Mouse (Mus musculus): ENCODE data around the gene Ankrd53. TPM values are rescaled to one million over a fixed set of nuclear protein-coding genes. Genes with fewer than 3 reads are reported as not detected.

Gene Ankrd53
- polyA plus RNA-seq, 1 experiment from 2014 or later = not detected

DNA sequence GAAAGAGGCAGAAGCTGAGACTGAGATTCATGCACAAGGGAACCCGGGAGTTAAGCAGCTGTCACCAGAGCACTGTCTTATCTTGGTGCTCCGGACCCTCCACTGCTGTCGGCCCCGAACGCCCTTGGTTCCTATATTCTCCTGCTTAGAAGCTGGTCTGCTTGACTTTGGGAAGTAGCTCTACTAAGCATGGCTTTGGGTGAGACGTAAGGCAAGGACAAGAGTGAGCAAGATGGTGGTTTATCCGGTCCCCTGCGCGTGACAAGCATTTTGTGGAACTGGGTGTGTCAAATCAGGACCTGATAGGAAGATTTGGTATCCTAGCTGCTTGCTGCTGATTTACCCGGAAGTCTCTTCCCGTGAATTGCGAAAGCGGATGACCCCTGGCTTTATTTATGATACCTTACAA lies 33.1 kb downstream of the Ankrd53 start:
- DNase-seq (ENCODE audit: low spot score) (peak; percentile 77), ATAC-seq (replicated peaks; ENCODE audit: low FRiP score, low TSS enrichment, low read depth) (peak; percentile 34)

DNA sequence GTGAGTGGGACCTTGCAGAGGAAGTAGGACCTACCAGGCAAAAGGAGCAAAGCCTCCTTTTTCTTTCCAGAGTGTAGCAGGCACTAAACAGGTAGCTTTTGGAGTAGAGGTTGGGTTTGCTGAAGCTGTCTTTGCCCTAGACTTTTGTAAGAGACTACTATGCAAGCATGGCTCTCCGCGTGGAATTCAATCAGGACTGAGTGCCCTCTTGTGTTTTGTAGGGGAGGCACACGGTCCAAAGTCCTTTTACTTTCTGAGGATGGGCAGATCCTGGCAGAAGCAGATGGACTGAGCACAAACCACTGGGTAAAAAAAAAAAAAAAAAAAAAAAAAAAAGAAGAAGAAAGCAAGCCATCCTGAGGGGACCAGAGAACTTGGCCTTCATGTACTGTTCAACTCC lies 34.2 kb downstream of the Ankrd53 start:
- no peak overlapping the region for H3K4me3 ChIP-seq (ENCODE audit: low read depth, low read length)
- no peaks in the 10 kb centered on the region for H3K9me3 ChIP-seq (ENCODE audit: control insufficient read depth, low read length)
- H3K4me1 ChIP-seq (replicated peaks; ENCODE audit: control insufficient read depth, insufficient read depth, low read length) = no peaks in the 10 kb centered on the region
- H3K27me3 ChIP-seq (replicated peaks; ENCODE audit: control insufficient read depth, insufficient read depth, low read length) = no peaks in the 10 kb centered on the region
- peaks cover 32% of the 10 kb centered on the region for H3K36me3 ChIP-seq (ENCODE audit: control insufficient read depth, insufficient read depth, low read length)
- WGBS = 59% methylated on average over 3 of the region's 3 CpGs
- H3K27ac ChIP-seq (ENCODE audit: low read depth) = no peak overlapping the region
- no peak overlapping the region for H3K4me2 ChIP-seq (ENCODE audit: low read length)
- DNase-seq (ENCODE audit: low spot score) (no peak), ATAC-seq (replicated peaks; ENCODE audit: low FRiP score, low TSS enrichment, low read depth) (no peak)
- H3K9ac ChIP-seq (ENCODE audit: low read length) = no peak overlapping the region

More for the DNA sequence above, 33.1 kb downstream of the Ankrd53 start:
- H3K9ac ChIP-seq (ENCODE audit: low read length) = peak overlapping the region; percentile 76
- 4% methylated on average over 13 of the region's 13 CpGs for WGBS
- peak overlapping the region; percentile 77 for H3K4me3 ChIP-seq (ENCODE audit: low read depth, low read length)
- peak overlapping the region; percentile 73 for H3K4me2 ChIP-seq (ENCODE audit: low read length)
- no peaks in the 10 kb centered on the region for H3K27me3 ChIP-seq (replicated peaks; ENCODE audit: control insufficient read depth, insufficient read depth, low read length)
- peaks cover 20% of the 10 kb centered on the region for H3K36me3 ChIP-seq (ENCODE audit: control insufficient read depth, insufficient read depth, low read length)
- H3K9me3 ChIP-seq (ENCODE audit: control insufficient read depth, low read length) = no peaks in the 10 kb centered on the region
- no peaks in the 10 kb centered on the region for H3K4me1 ChIP-seq (replicated peaks; ENCODE audit: control insufficient read depth, insufficient read depth, low read length)
- H3K27ac ChIP-seq (ENCODE audit: low read depth) = peak overlapping the region; percentile 96

DNA sequence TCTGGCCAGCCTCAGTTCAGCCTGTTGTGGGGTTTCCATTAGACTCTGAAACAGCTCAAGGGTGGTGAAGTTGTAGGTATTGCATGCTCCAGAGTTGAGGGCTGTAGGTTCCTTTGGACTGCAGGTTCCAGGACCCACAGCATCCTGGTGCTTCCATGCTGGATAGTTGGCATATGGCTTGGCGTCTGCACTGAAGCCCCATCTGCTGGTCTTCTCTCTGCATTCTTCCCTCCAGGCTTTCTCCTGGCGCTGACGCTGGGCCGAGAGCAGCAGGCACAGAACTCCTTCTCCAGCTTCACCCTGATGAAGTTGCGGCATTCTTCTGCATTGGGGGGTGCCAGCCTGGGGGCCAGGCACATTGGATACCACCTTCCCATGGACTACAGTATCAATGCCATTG lies 39.6 kb downstream of the Ankrd53 start:
- no peaks in the 10 kb centered on the region for H3K4me1 ChIP-seq (replicated peaks; ENCODE audit: control insufficient read depth, insufficient read depth, low read length)
- peaks cover 59% of the 10 kb centered on the region for H3K36me3 ChIP-seq (ENCODE audit: control insufficient read depth, insufficient read depth, low read length)
- no peak overlapping the region for H3K9ac ChIP-seq (ENCODE audit: low read length)
- H3K4me2 ChIP-seq (ENCODE audit: low read length) = no peak overlapping the region
- no peak overlapping the region for H3K4me3 ChIP-seq (ENCODE audit: low read depth, low read length)
- H3K27ac ChIP-seq (ENCODE audit: low read depth) = no peak overlapping the region
- H3K27me3 ChIP-seq (replicated peaks; ENCODE audit: control insufficient read depth, insufficient read depth, low read length) = no peaks in the 10 kb centered on the region
- H3K9me3 ChIP-seq (ENCODE audit: control insufficient read depth, low read length) = no peaks in the 10 kb centered on the region
- DNase-seq (ENCODE audit: low spot score) = no peak
- ATAC-seq (replicated peaks; ENCODE audit: low FRiP score, low TSS enrichment, low read depth) = no peak
- 77% methylated on average over 5 of the region's 5 CpGs for WGBS

DNA sequence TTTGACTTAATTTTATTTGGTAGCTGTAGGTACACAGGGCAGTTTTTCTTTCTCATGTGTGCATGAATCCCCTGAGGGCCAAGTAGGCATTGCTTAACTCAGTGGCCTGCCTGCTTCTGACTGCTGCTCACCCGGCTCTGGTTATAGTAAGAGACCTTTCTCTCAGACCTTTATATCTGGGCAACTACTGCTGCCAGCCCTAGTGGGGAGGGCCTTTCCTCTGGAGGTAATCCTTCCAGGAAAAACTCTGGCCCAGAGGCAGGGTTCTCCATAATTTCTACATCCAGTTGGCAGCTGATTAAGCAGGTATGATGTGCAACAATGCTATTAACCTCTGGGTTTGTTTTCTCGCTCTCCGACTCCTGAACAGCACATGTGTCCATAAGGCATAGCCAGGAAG lies 40.4 kb downstream of the Ankrd53 start:
- Histone ChIP-seq H3K4me2 (ENCODE audit: low read length) (no peak overlapping the region), H3K4me1 (replicated peaks; ENCODE audit: control insufficient read depth, insufficient read depth, low read length) (no peaks in the 10 kb centered on the region), H3K9me3 (ENCODE audit: control insufficient read depth, low read length) (no peaks in the 10 kb centered on the region), H3K36me3 (ENCODE audit: control insufficient read depth, insufficient read depth, low read length) (peaks cover 66% of the 10 kb centered on the region), H3K9ac (ENCODE audit: low read length) (no peak overlapping the region), H3K27me3 (replicated peaks; ENCODE audit: control insufficient read depth, insufficient read depth, low read length) (no peaks in the 10 kb centered on the region), H3K4me3 (ENCODE audit: low read depth, low read length) (no peak overlapping the region), H3K27ac (ENCODE audit: low read depth) (no peak overlapping the region)
- 89% methylated on average over 3 of the region's 3 CpGs for WGBS
- ATAC-seq (replicated peaks; ENCODE audit: low FRiP score, low TSS enrichment, low read depth) (no peak), DNase-seq (ENCODE audit: low spot score) (no peak)

DNA sequence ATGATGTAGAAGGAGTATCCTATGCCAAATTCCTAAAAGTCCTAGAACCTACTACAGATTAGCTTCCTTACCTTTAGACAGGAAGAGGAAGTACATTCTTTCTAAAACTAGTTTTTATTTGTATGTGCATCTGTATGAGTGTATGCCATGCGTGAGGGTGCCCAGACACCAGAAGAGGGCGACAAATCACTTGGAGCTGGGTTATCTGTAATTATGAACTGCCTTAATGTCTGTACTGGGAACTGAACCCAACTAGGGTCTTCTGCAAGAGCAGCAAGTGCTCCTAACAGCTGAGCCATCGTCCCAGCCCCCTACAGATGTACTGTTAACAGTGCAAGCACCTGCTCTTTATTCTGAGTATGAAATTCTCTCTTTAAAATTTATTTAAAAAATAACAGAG lies 53.4 kb downstream of the Ankrd53 start:
- H3K36me3 ChIP-seq (ENCODE audit: control insufficient read depth, insufficient read depth, low read length) = peaks cover 22% of the 10 kb centered on the region

More for the DNA sequence above, 53.4 kb downstream of the Ankrd53 start:
- DNase-seq (ENCODE audit: low spot score) (no peak), ATAC-seq (replicated peaks; ENCODE audit: low FRiP score, low TSS enrichment, low read depth) (no peak)
- Histone ChIP-seq H3K27ac (ENCODE audit: low read depth) (no peak overlapping the region), H3K4me3 (ENCODE audit: low read depth, low read length) (no peak overlapping the region), H3K4me1 (replicated peaks; ENCODE audit: control insufficient read depth, insufficient read depth, low read length) (peaks cover 6% of the 10 kb centered on the region; the same call in 1 of the 2 replicates), H3K9ac (ENCODE audit: low read length) (no peak overlapping the region), H3K4me2 (ENCODE audit: low read length) (no peak overlapping the region), H3K9me3 (ENCODE audit: control insufficient read depth, low read length) (no peaks in the 10 kb centered on the region), H3K27me3 (replicated peaks; ENCODE audit: control insufficient read depth, insufficient read depth, low read length) (no peaks in the 10 kb centered on the region)
- 92% methylated on average over 3 of the region's 3 CpGs for WGBS

Other genes starting within 250 kb of the Ankrd53 start
- 1,357 and 1,367 TPM in 2 replicates for gene Actg2, start 226.4 kb upstream of the Ankrd53 start, polyA plus RNA-seq (2014; fragmentation: Nextera tagmentation; extraction: Ambion mirVana)
- 23.8 and 26.0 TPM in 2 replicates for gene Stambp, start 189.9 kb upstream of the Ankrd53 start, polyA plus RNA-seq (2014; fragmentation: Nextera tagmentation; extraction: Ambion mirVana)
- not detected in 2 replicates for gene Clec4f, start 106.5 kb upstream of the Ankrd53 start, polyA plus RNA-seq (2014; fragmentation: Nextera tagmentation; extraction: Ambion mirVana)
- gene Cd207, start 84.8 kb upstream of the Ankrd53 start, polyA plus RNA-seq (2014; fragmentation: Nextera tagmentation; extraction: Ambion mirVana) = not detected in 2 replicates
- not detected in 2 replicates for gene Vax2, start 51.4 kb upstream of the Ankrd53 start, polyA plus RNA-seq (2014; fragmentation: Nextera tagmentation; extraction: Ambion mirVana)
- gene Atp6v1b1, start 19.7 kb upstream of the Ankrd53 start, polyA plus RNA-seq (2014; fragmentation: Nextera tagmentation; extraction: Ambion mirVana) = not detected in 2 replicates
- 71.1 and 79.3 TPM in 2 replicates for gene Tex261, start 13.2 kb downstream of the Ankrd53 start, polyA plus RNA-seq (2014; fragmentation: Nextera tagmentation; extraction: Ambion mirVana)
- gene Nagk, start 32.3 kb downstream of the Ankrd53 start, polyA plus RNA-seq (2014; fragmentation: Nextera tagmentation; extraction: Ambion mirVana) = 59.9 and 69.9 TPM in 2 replicates
- 16.8 and 17.8 TPM in 2 replicates for gene Paip2b, start 69.1 kb downstream of the Ankrd53 start, polyA plus RNA-seq (2014; fragmentation: Nextera tagmentation; extraction: Ambion mirVana)
- 65.0 and 66.8 TPM in 2 replicates for gene Zfp638, start 104.5 kb downstream of the Ankrd53 start, polyA plus RNA-seq (2014; fragmentation: Nextera tagmentation; extraction: Ambion mirVana)
- gene Dysf, start 245.9 kb downstream of the Ankrd53 start, polyA plus RNA-seq (2014; fragmentation: Nextera tagmentation; extraction: Ambion mirVana) = 10.8 and 11.1 TPM in 2 replicates